Mouse (Mus musculus) lung, postnatal 0 days (tissue): ENCODE results near the gene Hspa12b.
A peak's percentile ranks its signal among the peaks of the same experiment; 100 is the strongest.

Experiments used
- CTCF ChIP-seq: IDR thresholded peaks from 2 replicates; pipeline ENCODE4 v1.5.1; 2016; ENCODE audit warnings: antibody characterized with exemption, mild to moderate bottlenecking
- EP300 ChIP-seq: IDR thresholded peaks from 2 replicates; pipeline ENCODE4 v1.6.1; 2016; ENCODE audit warnings: antibody characterized with exemption, mild to moderate bottlenecking, control low read depth

GRCm38 (mm10) chr2:131134381-131134780 lies 7.3 kb downstream of the Hspa12b start:
- TF ChIP-seq EP300 (peak; percentile 72), CTCF (no peak)
